ENCODE assay signal across 17 mouse cellular contexts in the genomic region with DNA sequence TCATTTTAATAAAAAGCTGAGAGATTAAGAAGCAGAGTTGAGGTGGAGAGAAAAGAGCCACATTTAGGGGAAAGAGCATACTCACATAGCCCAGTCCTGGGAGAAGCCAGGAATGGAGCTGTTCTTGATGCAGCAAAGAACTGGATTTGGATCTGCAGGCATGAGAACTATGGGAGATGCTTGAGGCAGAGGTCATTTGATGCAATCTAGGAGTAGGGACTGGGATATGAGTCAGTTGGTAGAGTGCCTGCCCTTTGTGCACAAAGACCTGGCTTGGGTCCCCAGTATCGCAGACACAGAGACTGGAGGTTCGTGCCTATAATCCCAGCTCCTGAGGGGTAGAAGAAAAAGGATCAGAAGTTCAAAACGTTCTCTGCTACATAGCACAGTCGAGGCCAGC. TPM values are rescaled to one million over a fixed set of nuclear protein-coding genes. Genes with fewer than 3 reads are reported as not detected.
DNase-seq lines count a peak whose midpoint lies in the region; ATAC-seq lines count a peak whose summit lies in the region.
"Had no signal": no experiment of that assay in that cellular context is flagged by ENCODE, and none has a peak within 500 bp of the region (broad histone marks: within the 10 kb centered on the region; RNA-seq: fewer than 3 reads in every experiment).

No protein-coding gene starts in this region.

- H3K4me2 ChIP-seq in kidney, embryonic 16.5 days (replicated peaks; ENCODE audit: low read depth, low read length) = no peak overlapping the region
- H3K4me2 ChIP-seq: heart, embryonic 12.5 days; kidney, embryonic 15.5 days; neural tube, embryonic 15.5 days had no signal

- H3K9ac ChIP-seq in kidney, embryonic 16.5 days (replicated peaks; ENCODE audit: low read length) = no peak overlapping the region
- H3K9ac ChIP-seq: forebrain, postnatal 0 days; heart, embryonic 12.5 days; kidney, embryonic 15.5 days; neural tube, embryonic 15.5 days had no signal

- peaks cover 34% of the 10 kb centered on the region for H3K4me1 ChIP-seq in heart, embryonic 10.5 days
- H3K4me1 ChIP-seq in kidney, embryonic 16.5 days (ENCODE audit: insufficient read depth, low read length) = peaks cover 25% of the 10 kb centered on the region
- H3K4me1 ChIP-seq: neural tube, embryonic 15.5 days had no signal

- DNase-seq in heart, adult 18-20 months = peak; percentile 33 to 57
- no peak for DNase-seq in heart, embryonic 10.5 days (ENCODE audit: low spot score)
- DNase-seq in 3T3-L1 (ENCODE audit: low read depth, low spot score) (peak; percentile 74), NIH3T3 (ENCODE audit: low read depth) (peak; percentile 49)
- DNase-seq in skeletal muscle tissue, adult 2 months (ENCODE audit: low read depth, low spot score) = peak; percentile 51
- DNase-seq in layer of hippocampus, adult 8-10 months (ENCODE audit: low spot score in 2 of 2) = no peak
- DNase-seq: cerebellum, postnatal 10 days; forebrain, postnatal 0 days; gastrocnemius, postnatal 25 days; heart, postnatal 4 days; retina, postnatal 1 day had no signal

- H3K27ac ChIP-seq in heart, embryonic 10.5 days = no peak overlapping the region
- H3K27ac ChIP-seq in kidney, embryonic 16.5 days (ENCODE audit: low read length) = no peak overlapping the region
- H3K27ac ChIP-seq: hindbrain, postnatal 0 days; kidney, embryonic 15.5 days; neural tube, embryonic 15.5 days had no signal

- no peaks in the 10 kb centered on the region for H3K27me3 ChIP-seq in heart, embryonic 10.5 days (ENCODE audit: insufficient read depth, poor library complexity, severe bottlenecking)
- no peaks in the 10 kb centered on the region for H3K27me3 ChIP-seq in kidney, embryonic 16.5 days (ENCODE audit: insufficient read depth, low read length)
- H3K27me3 ChIP-seq: heart, embryonic 12.5 days; kidney, embryonic 15.5 days; neural tube, embryonic 15.5 days had no signal

- no peaks in the 10 kb centered on the region for H3K9me3 ChIP-seq in heart, embryonic 10.5 days
- no peaks in the 10 kb centered on the region for H3K9me3 ChIP-seq in kidney, embryonic 16.5 days (ENCODE audit: low read length)
- H3K9me3 ChIP-seq: heart, embryonic 12.5 days; kidney, embryonic 15.5 days; neural tube, embryonic 15.5 days had no signal

- H3K36me3 ChIP-seq in heart, embryonic 10.5 days = no peaks in the 10 kb centered on the region
- H3K36me3 ChIP-seq in kidney, embryonic 16.5 days (ENCODE audit: insufficient read depth, low read length) = no peaks in the 10 kb centered on the region
- H3K36me3 ChIP-seq: heart, embryonic 12.5 days; kidney, embryonic 15.5 days; neural tube, embryonic 15.5 days had no signal

- WGBS in heart, embryonic 10.5 days = 70% methylated on average over 4 of the region's 4 CpGs
- 71% methylated on average over 4 of the region's 4 CpGs for WGBS in kidney, embryonic 16.5 days

- no peak for ATAC-seq in kidney, embryonic 16.5 days (ENCODE audit: low FRiP score, low TSS enrichment)
- ATAC-seq: activated CD4-positive, CD25-positive, alpha-beta regulatory T cell, adult 4 months; forebrain, postnatal 0 days; hindbrain, postnatal 0 days had no signal

- no peak overlapping the region for H3K4me3 ChIP-seq in heart, embryonic 10.5 days
- H3K4me3 ChIP-seq in kidney, embryonic 16.5 days (ENCODE audit: low read length) = no peak overlapping the region
- H3K4me3 ChIP-seq: heart, embryonic 12.5 days; kidney, embryonic 15.5 days; neural tube, embryonic 15.5 days had no signal

RNA-seq across cellular contexts. Expression of gene Amotl2, which starts 38.7 kb away (rescaled TPM):
- total RNA-seq in heart, adult 18-20 months (2021) = 10 to 100 TPM; 57.4 to 60.8 TPM
- 52.5 and 54.8 TPM in 2 replicates for polyA plus RNA-seq in heart, embryonic 10.5 days (2016; fragmentation: Nextera tagmentation; extraction: Ambion mirVana)
- polyA plus RNA-seq in kidney, embryonic 16.5 days (2015; fragmentation: Nextera tagmentation; extraction: Ambion mirVana) = 40.9 and 41.5 TPM in 2 replicates
- 10 to 100 TPM; 17.3 to 22.8 (median 20.6) TPM for total RNA-seq in layer of hippocampus, adult 8-10 months (2022)
- polyA plus RNA-seq: activated CD4-positive, CD25-positive, alpha-beta regulatory T cell, adult 4 months had no signal

Comparison
In these comparisons a context has a peak if more than half of its experiments do, and no peak if none do; other contexts are left out.
1. DNase-seq: peak in heart, adult 18-20 months (2 of 2), 3T3-L1 (single experiment), NIH3T3 (single experiment) and skeletal muscle tissue, adult 2 months (single experiment); none in heart, embryonic 10.5 days (single experiment) and layer of hippocampus, adult 8-10 months (0 of 2).